Mouse (Mus musculus) kidney, postnatal 14 days (tissue): Measurements from ENCODE around the gene Ralgps1.

ENCODE experiments used
- DNase-seq: peaks from one replicate; pipeline ENCODE4 v3.0.0; 2022; ENCODE audit warnings: mixed read lengths

The Ralgps1 gene

GRCm38 (mm10) chr2:33274719-33275490 lies 96.4 kb downstream of the Ralgps1 start:
- DNase-seq = no peak

- no peak for DNase-seq
These were observed 98.4 kb downstream of the Ralgps1 start for GRCm38 (mm10) chr2:33272665-33273439.

- no peak for DNase-seq
These were observed 99.8 kb downstream of the Ralgps1 start for GRCm38 (mm10) chr2:33271511-33271910.

GRCm38 (mm10) chr2:33270569-33270968 lies 100.7 kb downstream of the Ralgps1 start:
- no peak for DNase-seq

GRCm38 (mm10) chr2:33269132-33269493 lies 102.2 kb downstream of the Ralgps1 start:
- DNase-seq = no peak

- DNase-seq = no peak
These were observed 102.7 kb downstream of the Ralgps1 start for GRCm38 (mm10) chr2:33268384-33269131.

- no peak for DNase-seq
These were observed 104.2 kb downstream of the Ralgps1 start for GRCm38 (mm10) chr2:33267075-33267474.

GRCm38 (mm10) chr2:33265793-33266192 lies 105.5 kb downstream of the Ralgps1 start:
- DNase-seq = no peak

GRCm38 (mm10) chr2:33261475-33261874 lies 109.8 kb downstream of the Ralgps1 start:
- DNase-seq = no peak

GRCm38 (mm10) chr2:33260772-33261171 lies 110.5 kb downstream of the Ralgps1 start:
- DNase-seq = no peak

GRCm38 (mm10) chr2:33256769-33257537 lies 114.3 kb downstream of the Ralgps1 start:
- no peak for DNase-seq

- DNase-seq = no peak
These were observed 116.8 kb downstream of the Ralgps1 start for GRCm38 (mm10) chr2:33254318-33254985.

GRCm38 (mm10) chr2:33253572-33254190 lies 117.6 kb downstream of the Ralgps1 start:
- peak; percentile 66 for DNase-seq

- no peak for DNase-seq
These were observed 118.5 kb downstream of the Ralgps1 start for GRCm38 (mm10) chr2:33252751-33253150.

- no peak for DNase-seq
These were observed 121.2 kb downstream of the Ralgps1 start for GRCm38 (mm10) chr2:33249922-33250633.

- DNase-seq = no peak
These were observed 122.7 kb downstream of the Ralgps1 start for GRCm38 (mm10) chr2:33248549-33248948.

- no peak for DNase-seq
These were observed 124.4 kb downstream of the Ralgps1 start for GRCm38 (mm10) chr2:33246841-33247240.

GRCm38 (mm10) chr2:33245350-33245749 lies 125.9 kb downstream of the Ralgps1 start:
- no peak for DNase-seq

- no peak for DNase-seq
These were observed 126.4 kb downstream of the Ralgps1 start for GRCm38 (mm10) chr2:33244880-33245279.

- DNase-seq = no peak
These were observed 133.7 kb downstream of the Ralgps1 start for GRCm38 (mm10) chr2:33237581-33237980.

- DNase-seq = no peak
These were observed 136.4 kb downstream of the Ralgps1 start for GRCm38 (mm10) chr2:33234848-33235247.
